Mouse (Mus musculus): ENCODE measurements around the gene Bach2. TPM values are rescaled to one million over a fixed set of nuclear protein-coding genes. Genes with fewer than 3 reads are reported as not detected.

Bach2 gene
- polyA plus RNA-seq, 1 experiment from 2014 or later = 29.9 TPM

GRCm38 (mm10) chr4:32536870-32537508, 298.4 kb downstream of the Bach2 start:
- Histone ChIP-seq H3K36me3 (ENCODE audit: control insufficient read depth, insufficient read depth, low read length) (no peaks in the 10 kb centered on the region), H3K4me2 (ENCODE audit: low read depth) (no peak overlapping the region), H3K27ac (ENCODE audit: low read depth, low read length) (no peak overlapping the region), H3K4me3 (ENCODE audit: low read depth, low read length) (no peak overlapping the region), H3K9ac (ENCODE audit: low read length) (no peak overlapping the region), H3K27me3 (ENCODE audit: control insufficient read depth, insufficient read depth, low read length) (no peaks in the 10 kb centered on the region), H3K9me3 (ENCODE audit: control insufficient read depth, low read length) (no peaks in the 10 kb centered on the region), H3K4me1 (ENCODE audit: control insufficient read depth, insufficient read depth, low read length) (peaks cover 26% of the 10 kb centered on the region)
- DNase-seq (ENCODE audit: low spot score) (no peak), ATAC-seq (ENCODE audit: insufficient read depth, low FRiP score, low TSS enrichment) (no peak)
- WGBS = 68% methylated on average over 8 of the region's 8 CpGs

GRCm38 (mm10) chr4:32538088-32538487, 299.5 kb downstream of the Bach2 start:
- no peak overlapping the region for H3K9ac ChIP-seq (ENCODE audit: low read length)
- no peaks in the 10 kb centered on the region for H3K36me3 ChIP-seq (ENCODE audit: control insufficient read depth, insufficient read depth, low read length)
- peaks cover 17% of the 10 kb centered on the region for H3K4me1 ChIP-seq (ENCODE audit: control insufficient read depth, insufficient read depth, low read length)
- no peak overlapping the region for H3K4me3 ChIP-seq (ENCODE audit: low read depth, low read length)
- ATAC-seq (ENCODE audit: insufficient read depth, low FRiP score, low TSS enrichment) (peak; percentile 78), DNase-seq (ENCODE audit: low spot score) (peak; percentile 83)
- 19% methylated on average over 5 of the region's 5 CpGs for WGBS
- H3K27ac ChIP-seq (ENCODE audit: low read depth, low read length) = no peak overlapping the region
- H3K27me3 ChIP-seq (ENCODE audit: control insufficient read depth, insufficient read depth, low read length) = no peaks in the 10 kb centered on the region
- no peaks in the 10 kb centered on the region for H3K9me3 ChIP-seq (ENCODE audit: control insufficient read depth, low read length)
- H3K4me2 ChIP-seq (ENCODE audit: low read depth) = no peak overlapping the region

- ATAC-seq (ENCODE audit: insufficient read depth, low FRiP score, low TSS enrichment) (no peak), DNase-seq (ENCODE audit: low spot score) (no peak)
- no peaks in the 10 kb centered on the region for H3K36me3 ChIP-seq (ENCODE audit: control insufficient read depth, insufficient read depth, low read length)
- no peak overlapping the region for H3K4me2 ChIP-seq (ENCODE audit: low read depth)
- 81% methylated on average over 4 of the region's 4 CpGs for WGBS
- H3K4me1 ChIP-seq (ENCODE audit: control insufficient read depth, insufficient read depth, low read length) = peaks cover 13% of the 10 kb centered on the region
- no peaks in the 10 kb centered on the region for H3K9me3 ChIP-seq (ENCODE audit: control insufficient read depth, low read length)
- H3K9ac ChIP-seq (ENCODE audit: low read length) = no peak overlapping the region
- H3K27ac ChIP-seq (ENCODE audit: low read depth, low read length) = no peak overlapping the region
- H3K27me3 ChIP-seq (ENCODE audit: control insufficient read depth, insufficient read depth, low read length) = no peaks in the 10 kb centered on the region
- no peak overlapping the region for H3K4me3 ChIP-seq (ENCODE audit: low read depth, low read length)
Observed at GRCm38 (mm10) chr4:32538488-32538887, 299.9 kb downstream of the Bach2 start.

- H3K9ac ChIP-seq (ENCODE audit: low read length) = no peak overlapping the region
- no peak overlapping the region for H3K4me3 ChIP-seq (ENCODE audit: low read depth, low read length)
- H3K27me3 ChIP-seq (ENCODE audit: control insufficient read depth, insufficient read depth, low read length) = no peaks in the 10 kb centered on the region
- no peaks in the 10 kb centered on the region for H3K36me3 ChIP-seq (ENCODE audit: control insufficient read depth, insufficient read depth, low read length)
- no peaks in the 10 kb centered on the region for H3K9me3 ChIP-seq (ENCODE audit: control insufficient read depth, low read length)
- WGBS = 81% methylated on average over 11 of the region's 11 CpGs
- DNase-seq (ENCODE audit: low spot score) (no peak), ATAC-seq (ENCODE audit: insufficient read depth, low FRiP score, low TSS enrichment) (no peak)
- no peak overlapping the region for H3K4me2 ChIP-seq (ENCODE audit: low read depth)
- no peak overlapping the region for H3K27ac ChIP-seq (ENCODE audit: low read depth, low read length)
- peaks cover 10% of the 10 kb centered on the region for H3K4me1 ChIP-seq (ENCODE audit: control insufficient read depth, insufficient read depth, low read length)
Observed at GRCm38 (mm10) chr4:32538987-32539386, 300.4 kb downstream of the Bach2 start.

- WGBS = 89% methylated on average over 14 of the region's 14 CpGs
- Histone ChIP-seq H3K36me3 (ENCODE audit: control insufficient read depth, insufficient read depth, low read length) (no peaks in the 10 kb centered on the region), H3K27me3 (ENCODE audit: control insufficient read depth, insufficient read depth, low read length) (no peaks in the 10 kb centered on the region), H3K27ac (ENCODE audit: low read depth, low read length) (no peak overlapping the region), H3K9me3 (ENCODE audit: control insufficient read depth, low read length) (no peaks in the 10 kb centered on the region), H3K4me2 (ENCODE audit: low read depth) (no peak overlapping the region), H3K9ac (ENCODE audit: low read length) (no peak overlapping the region), H3K4me1 (ENCODE audit: control insufficient read depth, insufficient read depth, low read length) (no peaks in the 10 kb centered on the region), H3K4me3 (ENCODE audit: low read depth, low read length) (no peak overlapping the region)
- no peak for ATAC-seq (ENCODE audit: insufficient read depth, low FRiP score, low TSS enrichment)
- DNase-seq (ENCODE audit: low spot score) = no peak
Observed at GRCm38 (mm10) chr4:32544821-32545545, 306.4 kb downstream of the Bach2 start.

GRCm38 (mm10) chr4:32545548-32545947, 306.9 kb downstream of the Bach2 start:
- Histone ChIP-seq H3K27me3 (ENCODE audit: control insufficient read depth, insufficient read depth, low read length) (no peaks in the 10 kb centered on the region), H3K4me2 (ENCODE audit: low read depth) (no peak overlapping the region), H3K9me3 (ENCODE audit: control insufficient read depth, low read length) (no peaks in the 10 kb centered on the region), H3K4me1 (ENCODE audit: control insufficient read depth, insufficient read depth, low read length) (no peaks in the 10 kb centered on the region), H3K36me3 (ENCODE audit: control insufficient read depth, insufficient read depth, low read length) (no peaks in the 10 kb centered on the region), H3K9ac (ENCODE audit: low read length) (no peak overlapping the region), H3K27ac (ENCODE audit: low read depth, low read length) (no peak overlapping the region), H3K4me3 (ENCODE audit: low read depth, low read length) (no peak overlapping the region)
- DNase-seq (ENCODE audit: low spot score) (no peak), ATAC-seq (ENCODE audit: insufficient read depth, low FRiP score, low TSS enrichment) (no peak)
- 77% methylated on average over 4 of the region's 4 CpGs for WGBS

GRCm38 (mm10) chr4:32549150-32549549, 310.5 kb downstream of the Bach2 start:
- no peak for ATAC-seq (ENCODE audit: insufficient read depth, low FRiP score, low TSS enrichment)
- 95% methylated on average over 1 of the region's 1 CpGs for WGBS

GRCm38 (mm10) chr4:32551337-32551736, 312.7 kb downstream of the Bach2 start:
- Histone ChIP-seq H3K27ac (ENCODE audit: low read depth, low read length) (no peak overlapping the region), H3K4me2 (ENCODE audit: low read depth) (no peak overlapping the region), H3K9me3 (ENCODE audit: control insufficient read depth, low read length) (no peaks in the 10 kb centered on the region), H3K9ac (ENCODE audit: low read length) (no peak overlapping the region), H3K4me1 (ENCODE audit: control insufficient read depth, insufficient read depth, low read length) (no peaks in the 10 kb centered on the region), H3K4me3 (ENCODE audit: low read depth, low read length) (no peak overlapping the region), H3K36me3 (ENCODE audit: control insufficient read depth, insufficient read depth, low read length) (no peaks in the 10 kb centered on the region; the same call in 1 of the 2 replicates), H3K27me3 (ENCODE audit: control insufficient read depth, insufficient read depth, low read length) (no peaks in the 10 kb centered on the region)
- DNase-seq (ENCODE audit: low spot score) = no peak
- ATAC-seq (ENCODE audit: insufficient read depth, low FRiP score, low TSS enrichment) = no peak
- WGBS = 35% methylated on average over 4 of the region's 4 CpGs

More at GRCm38 (mm10) chr4:32549150-32549549, 310.5 kb downstream of the Bach2 start:
- Histone ChIP-seq H3K27me3 (ENCODE audit: control insufficient read depth, insufficient read depth, low read length) (no peaks in the 10 kb centered on the region), H3K4me3 (ENCODE audit: low read depth, low read length) (no peak overlapping the region), H3K9ac (ENCODE audit: low read length) (no peak overlapping the region), H3K9me3 (ENCODE audit: control insufficient read depth, low read length) (no peaks in the 10 kb centered on the region), H3K36me3 (ENCODE audit: control insufficient read depth, insufficient read depth, low read length) (no peaks in the 10 kb centered on the region), H3K4me1 (ENCODE audit: control insufficient read depth, insufficient read depth, low read length) (no peaks in the 10 kb centered on the region), H3K4me2 (ENCODE audit: low read depth) (no peak overlapping the region), H3K27ac (ENCODE audit: low read depth, low read length) (no peak overlapping the region)
- no peak for DNase-seq (ENCODE audit: low spot score)

GRCm38 (mm10) chr4:32555506-32555905, 316.9 kb downstream of the Bach2 start:
- WGBS = 91% methylated on average over 7 of the region's 7 CpGs
- H3K4me1 ChIP-seq (ENCODE audit: control insufficient read depth, insufficient read depth, low read length) = peaks cover 5% of the 10 kb centered on the region; the same call in 1 of the 2 replicates
- ATAC-seq (ENCODE audit: insufficient read depth, low FRiP score, low TSS enrichment) (no peak), DNase-seq (ENCODE audit: low spot score) (no peak)
- no peaks in the 10 kb centered on the region for H3K9me3 ChIP-seq (ENCODE audit: control insufficient read depth, low read length)
- no peak overlapping the region for H3K4me3 ChIP-seq (ENCODE audit: low read depth, low read length)
- no peak overlapping the region for H3K4me2 ChIP-seq (ENCODE audit: low read depth)
- H3K27me3 ChIP-seq (ENCODE audit: control insufficient read depth, insufficient read depth, low read length) = no peaks in the 10 kb centered on the region
- H3K9ac ChIP-seq (ENCODE audit: low read length) = no peak overlapping the region
- no peaks in the 10 kb centered on the region; the same call in 1 of the 2 replicates for H3K36me3 ChIP-seq (ENCODE audit: control insufficient read depth, insufficient read depth, low read length)
- H3K27ac ChIP-seq (ENCODE audit: low read depth, low read length) = no peak overlapping the region

Measured in neural tube, embryonic 11.5 days (tissue).